Mouse (Mus musculus) T-helper 17 cell (primary cell): Measurements from ENCODE around the gene Cdc14a.

Experiments used
- in situ Hi-C, 2 experiments: fragments of 300-600 bp; cut with MboI, MseI; formaldehyde crosslinking; loops; 1 replicate in 1 of 2; 2 replicates in 1 of 2; pipeline ENCODE4 v1.15.1; 2025; ENCODE audit warnings: high pct_unique_total_duplicates in 2 of 2

The Cdc14a gene

DNA sequence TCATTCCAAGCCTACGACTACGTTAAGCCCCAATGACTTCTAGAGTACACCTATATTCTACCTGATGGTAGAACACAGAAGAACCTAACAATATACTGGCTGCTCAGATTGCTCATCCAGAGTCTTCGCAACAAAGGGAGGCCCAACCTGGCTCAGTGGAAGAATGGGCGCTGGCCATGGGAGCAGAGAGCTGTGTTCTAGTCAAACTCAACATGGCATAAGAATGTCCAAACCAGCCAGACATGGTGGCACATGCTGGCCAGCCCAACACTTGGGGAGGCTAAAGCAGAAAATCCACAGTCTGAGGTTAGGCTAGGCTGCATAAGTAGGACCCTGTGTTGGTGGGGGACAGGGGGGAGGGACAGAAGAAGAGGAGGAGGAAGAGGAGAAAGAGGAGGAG, 139.1 kb downstream of the Cdc14a start:
- in situ Hi-C loops = no loop called here

DNA sequence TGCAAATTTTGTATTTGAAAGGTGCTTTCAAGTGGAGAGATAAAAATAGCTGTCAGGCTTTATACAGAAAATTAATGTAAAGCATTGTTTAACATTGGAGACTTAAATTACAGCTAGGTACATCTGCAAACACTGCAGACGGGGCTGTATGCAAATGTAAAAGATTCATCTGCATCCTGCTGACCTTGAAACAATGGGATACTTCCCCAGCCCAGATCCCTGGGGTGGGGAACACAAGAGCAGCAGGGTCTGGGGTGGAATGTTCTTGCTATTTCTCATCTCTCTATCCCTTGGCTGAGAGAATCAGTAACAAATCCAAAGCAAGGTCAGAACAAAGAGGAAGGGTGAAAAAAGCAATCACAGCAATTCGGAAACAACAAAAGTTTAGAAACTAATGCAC, 139.8 kb downstream of the Cdc14a start:
- in situ Hi-C loops = no loop called here

DNA sequence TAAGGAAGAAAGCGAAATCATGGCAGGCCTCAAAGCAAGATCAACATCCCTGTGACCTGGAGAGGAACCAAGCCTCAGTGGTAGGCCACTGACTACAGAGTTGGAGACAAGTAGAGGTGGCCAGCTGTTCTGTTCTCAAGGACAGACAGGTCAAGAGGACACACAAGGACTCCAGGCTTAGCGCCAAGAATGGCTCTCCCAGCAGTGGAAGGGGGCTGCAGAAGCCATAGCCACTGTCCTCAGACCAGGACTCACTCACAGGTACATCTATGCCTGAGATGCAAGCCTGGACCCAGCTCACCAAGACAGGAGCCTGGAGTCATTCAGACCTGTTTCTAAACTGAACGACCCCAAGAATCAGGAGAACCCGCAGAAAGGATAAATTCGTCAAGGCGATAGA, 142.2 kb downstream of the Cdc14a start:
- in situ Hi-C loops = no loop called here

DNA sequence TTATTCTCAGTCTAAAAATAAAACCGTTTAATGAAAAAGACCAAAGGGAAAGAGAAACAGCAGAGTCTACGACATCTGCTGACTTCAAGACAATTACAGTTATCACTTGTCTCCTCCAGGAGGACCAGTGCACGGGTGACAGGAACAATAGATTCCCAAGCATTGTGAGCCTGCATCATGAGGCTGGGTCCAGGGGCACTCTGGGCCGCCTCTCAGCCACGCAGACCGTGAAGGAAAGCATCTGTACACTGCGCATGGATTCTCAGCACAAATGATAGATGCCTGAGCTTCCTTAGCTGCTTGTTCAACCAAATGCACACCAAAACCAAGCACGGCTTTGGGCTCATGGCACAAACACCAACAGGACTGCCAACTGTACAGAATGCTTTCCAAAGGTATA, 146.7 kb downstream of the Cdc14a start:
- in situ Hi-C loops = no loop called here

DNA sequence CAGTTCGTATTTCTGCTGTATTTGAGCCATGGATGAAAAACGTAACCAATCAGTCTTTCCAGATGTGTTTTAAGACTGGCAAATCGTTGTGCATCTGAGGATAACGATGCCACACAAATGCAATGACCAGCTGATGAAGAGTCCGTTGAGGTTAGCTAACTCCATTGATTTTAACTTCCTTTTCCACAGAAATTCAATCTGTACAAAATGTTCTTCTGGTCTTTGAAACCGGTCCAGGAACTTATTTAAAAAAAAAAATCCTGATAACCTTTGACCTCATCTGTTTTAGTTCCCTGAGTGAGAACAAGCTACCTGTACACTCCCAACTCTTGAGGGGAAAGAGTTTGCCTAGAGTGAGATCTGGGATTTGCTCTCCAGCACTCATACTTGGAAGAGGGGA, 152.2 kb downstream of the Cdc14a start:
- in situ Hi-C loops = no loop called here

DNA sequence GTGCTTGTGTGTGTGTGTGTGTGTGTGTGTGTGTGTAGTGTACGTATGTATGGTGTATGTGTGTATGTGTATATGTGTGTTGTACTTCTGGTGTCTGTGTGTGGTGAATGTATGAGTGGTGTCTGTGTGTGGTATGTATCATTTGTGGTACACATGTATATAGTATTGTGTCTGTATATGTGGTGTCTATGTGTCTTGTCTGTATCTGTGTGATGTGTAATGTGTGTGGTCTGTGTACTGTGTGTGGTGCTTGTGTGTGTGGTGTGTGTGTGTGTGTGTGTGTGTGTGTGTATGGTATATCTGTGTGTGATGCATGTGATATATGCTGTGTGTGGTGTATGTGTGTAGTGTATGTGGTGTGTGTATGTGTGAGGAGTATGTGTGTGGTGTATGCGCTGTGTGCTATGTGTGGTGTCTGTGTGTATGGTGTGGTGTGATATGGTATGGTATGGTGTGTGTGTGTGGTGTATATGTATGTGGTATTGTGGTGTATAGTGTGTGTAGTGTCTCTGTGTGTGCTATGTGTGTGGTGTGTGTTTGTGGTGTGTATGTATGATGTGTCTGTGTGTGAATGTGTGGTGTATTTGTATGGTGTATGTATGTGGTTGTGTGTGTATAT, 156.7 kb downstream of the Cdc14a start:
- in situ Hi-C loops = no loop called here

DNA sequence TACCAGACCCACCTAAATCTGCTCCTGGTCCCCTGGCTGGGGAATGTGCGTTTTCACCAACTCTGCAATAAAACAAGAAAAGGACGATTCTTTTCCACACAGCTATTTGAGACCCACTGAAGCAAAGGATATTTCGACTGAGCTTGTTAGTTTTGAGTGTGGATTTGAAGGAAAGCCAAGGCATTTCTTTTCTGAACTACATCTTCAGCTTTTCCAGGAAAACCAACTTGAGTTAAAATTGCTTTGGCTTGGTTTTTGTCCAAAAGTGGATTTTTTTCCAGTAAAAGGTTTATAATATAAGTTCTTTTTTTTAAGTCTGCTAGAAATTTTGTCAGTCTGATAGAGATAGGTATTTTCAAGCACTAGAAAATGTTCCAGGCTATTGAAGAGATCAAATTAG, 157.5 kb downstream of the Cdc14a start:
- in situ Hi-C loops = no loop called here

DNA sequence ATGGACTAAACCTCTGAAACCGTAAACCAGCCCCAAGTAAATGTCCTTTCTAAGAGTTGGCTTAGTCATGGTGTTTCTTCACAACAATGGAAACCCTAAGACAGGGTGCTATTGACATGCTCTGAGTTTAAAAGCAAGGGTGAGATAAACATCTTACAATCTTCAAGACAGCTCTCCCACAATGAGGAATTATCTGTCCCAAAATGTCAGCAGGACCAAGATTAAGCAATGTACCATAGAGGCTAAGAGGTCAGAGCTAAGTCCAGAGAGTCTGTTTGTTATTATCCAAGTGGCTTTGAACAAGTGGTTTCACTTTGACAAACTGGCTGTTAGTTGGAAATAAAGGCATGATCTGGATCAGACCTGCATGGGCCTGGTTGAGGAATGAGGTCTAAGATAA, 159.9 kb downstream of the Cdc14a start:
- in situ Hi-C loops = no loop called here

DNA sequence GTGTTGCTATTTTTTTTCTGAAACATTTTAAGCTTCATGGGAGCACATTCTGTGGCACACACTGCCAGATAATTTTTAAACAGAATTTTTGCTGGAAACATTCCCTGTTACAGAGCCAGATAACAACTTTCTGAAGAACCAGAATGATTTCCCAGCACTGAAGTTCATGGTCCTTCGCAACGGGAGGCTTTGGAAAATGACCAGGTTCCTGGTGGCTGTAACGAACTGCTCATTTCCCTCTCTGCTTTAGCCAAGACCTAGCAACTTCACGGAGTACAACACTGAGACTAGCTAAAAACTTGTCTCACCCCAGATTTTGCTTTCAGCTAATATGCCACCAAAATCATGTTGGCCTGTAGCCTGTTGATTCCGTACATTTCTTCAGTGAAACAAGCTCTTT, 160.8 kb downstream of the Cdc14a start:
- in situ Hi-C loops = no loop called here

DNA sequence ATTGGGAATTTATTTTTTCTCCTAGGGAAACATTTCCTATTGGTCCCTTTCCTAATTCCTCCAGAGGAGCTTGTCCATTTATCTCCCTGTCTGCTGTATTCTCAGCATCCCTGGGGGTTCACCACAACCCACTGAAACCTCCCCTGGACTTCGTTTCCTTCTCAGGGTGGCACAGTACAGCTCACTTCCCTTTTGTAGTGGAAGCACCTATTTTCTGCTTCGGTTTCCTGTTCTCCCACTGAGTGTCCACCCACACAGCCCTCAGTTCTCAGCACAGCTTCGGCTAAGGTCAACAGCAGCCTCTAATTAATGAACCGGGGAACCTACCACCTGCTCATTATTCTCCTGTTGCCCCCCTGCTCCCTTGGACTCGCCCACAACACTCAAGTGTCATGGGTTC, 167.7 kb downstream of the Cdc14a start:
- in situ Hi-C loops = loop anchor here in 1 of 2 experiments (10.0 kb wide), 1 partner anchor 201 kb away; no protein-coding TSS in a partner anchor

DNA sequence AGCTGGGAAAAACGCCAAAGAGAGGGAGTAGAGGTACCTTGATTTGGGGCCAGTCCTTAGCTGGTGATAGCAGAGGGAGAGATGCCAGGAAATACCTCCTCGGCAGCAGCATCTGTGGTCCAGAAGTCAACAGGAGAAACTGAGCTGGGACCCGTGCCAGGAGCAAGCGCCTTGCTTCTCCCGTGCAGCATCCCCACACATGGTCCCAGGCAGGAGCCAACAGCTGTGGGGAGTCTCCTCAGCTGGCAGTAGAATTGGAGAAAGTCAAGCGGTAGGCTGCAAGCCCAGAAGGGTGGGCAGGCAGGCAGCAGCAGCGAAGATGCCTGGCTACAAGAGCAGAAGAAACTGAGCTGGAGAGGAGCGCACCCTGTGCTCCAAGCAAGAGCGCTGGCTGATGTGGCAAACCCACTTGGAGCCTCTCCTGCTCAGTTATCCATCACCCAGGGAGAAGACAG, 170.7 kb downstream of the Cdc14a start, which contains the start of gene Gpr88:
Gene Gpr88, minus strand, starts transcription at position 427 of the 455 bp plus-strand sequence.
- in situ Hi-C loops = loop anchor here in 1 of 2 experiments (10.0 kb wide), 1 partner anchor 198 kb away; no protein-coding TSS in a partner anchor

DNA sequence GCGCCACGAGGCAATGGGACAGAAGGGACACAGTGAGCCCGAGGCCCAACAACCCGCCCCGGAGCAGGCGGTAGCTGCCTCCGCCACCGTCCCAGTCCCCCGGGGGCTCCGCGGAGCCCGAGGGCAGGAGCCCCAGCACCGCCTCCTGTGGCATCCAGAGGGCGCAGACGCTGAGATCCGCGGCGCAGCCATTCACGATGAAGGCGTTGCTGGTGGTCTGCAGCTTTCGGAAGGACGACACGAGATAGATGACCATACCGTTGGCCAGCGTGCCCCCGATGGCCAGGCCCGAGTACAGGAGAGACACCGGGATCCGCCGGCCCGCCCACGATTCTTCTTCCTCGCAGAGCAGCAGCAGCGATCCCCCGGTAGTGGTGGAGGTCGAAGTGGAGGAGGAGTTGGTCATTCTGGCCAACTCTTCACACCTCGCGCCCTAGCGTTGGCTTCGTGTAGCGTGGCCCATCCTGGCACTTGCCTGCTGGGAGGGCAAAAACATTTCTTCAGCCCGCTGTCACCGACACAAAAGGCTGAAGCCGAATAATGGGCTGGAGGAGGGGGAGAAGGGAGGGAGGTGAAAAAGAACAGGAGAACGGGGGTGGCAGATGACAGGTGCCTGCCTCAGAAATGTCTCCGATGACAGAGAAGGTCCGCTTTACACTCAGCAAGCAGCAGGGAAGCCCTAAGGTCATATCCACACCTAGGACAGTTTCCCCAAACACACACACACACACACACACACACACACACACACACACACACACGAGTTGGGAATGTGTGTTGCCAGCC, 171.4 kb downstream of the Cdc14a start:
- in situ Hi-C loops = loop anchor here in 1 of 2 experiments (10.0 kb wide), 1 partner anchor 198 kb away; no protein-coding TSS in a partner anchor

DNA sequence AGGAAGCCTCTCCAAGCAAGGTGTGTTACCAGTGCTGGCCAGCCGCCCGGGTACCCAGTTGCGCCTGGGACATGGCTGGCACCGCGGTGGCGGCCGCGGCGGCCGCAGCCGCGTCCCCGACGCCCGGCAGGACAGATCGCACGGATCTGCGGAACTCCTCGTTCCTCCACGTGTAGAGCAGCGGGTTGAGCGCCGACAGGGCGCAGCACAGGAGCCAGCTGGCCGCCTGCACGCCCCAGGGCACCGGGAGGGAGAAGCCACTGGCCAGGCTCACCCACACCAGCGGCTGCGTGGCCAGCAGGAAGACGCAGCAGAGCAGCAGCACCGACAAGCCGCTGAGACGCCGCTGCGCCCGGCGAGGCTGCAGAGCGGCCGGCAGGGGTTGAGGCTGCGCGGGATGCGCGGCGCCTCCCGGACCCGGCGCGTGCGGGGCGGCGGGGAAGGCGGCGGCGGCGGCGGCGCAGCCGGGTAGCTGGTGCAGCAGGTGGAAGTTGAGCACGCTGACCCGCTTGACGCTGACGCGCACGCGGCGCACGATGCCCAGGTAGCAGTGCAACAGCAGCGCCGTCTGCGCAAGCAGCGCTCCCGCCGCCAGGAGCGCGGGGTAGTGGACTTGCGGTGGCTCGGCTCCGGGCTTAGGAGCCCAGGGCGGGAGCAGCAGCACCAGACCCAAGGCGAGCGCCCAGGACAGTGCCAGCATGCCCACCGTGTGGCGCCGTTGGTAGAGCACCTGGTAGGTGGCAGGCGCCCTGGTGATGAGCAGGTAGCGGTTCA, 172.2 kb downstream of the Cdc14a start:
- in situ Hi-C loops = loop anchor here in 1 of 2 experiments (10.0 kb wide), 1 partner anchor 197 kb away; no protein-coding TSS in a partner anchor

DNA sequence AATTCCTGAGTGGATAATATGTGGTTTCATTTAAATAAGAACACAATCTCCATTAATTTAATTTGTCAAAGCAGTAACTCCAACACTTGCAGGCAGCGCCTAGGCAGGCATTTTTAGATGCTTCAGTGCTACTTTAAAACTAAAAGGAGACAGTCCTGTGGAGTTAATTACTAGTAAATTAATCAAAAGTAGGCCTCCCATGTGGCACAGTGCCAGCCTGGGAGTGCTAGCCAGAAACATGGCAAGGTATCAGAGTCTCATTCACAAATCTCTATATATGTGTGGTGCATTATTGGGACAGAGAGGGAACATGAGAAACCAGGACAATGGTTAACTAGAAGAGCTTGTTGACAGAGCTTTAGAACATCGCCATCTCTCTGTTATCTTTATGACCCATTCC, 174.8 kb downstream of the Cdc14a start:
- in situ Hi-C loops = no loop called here

DNA sequence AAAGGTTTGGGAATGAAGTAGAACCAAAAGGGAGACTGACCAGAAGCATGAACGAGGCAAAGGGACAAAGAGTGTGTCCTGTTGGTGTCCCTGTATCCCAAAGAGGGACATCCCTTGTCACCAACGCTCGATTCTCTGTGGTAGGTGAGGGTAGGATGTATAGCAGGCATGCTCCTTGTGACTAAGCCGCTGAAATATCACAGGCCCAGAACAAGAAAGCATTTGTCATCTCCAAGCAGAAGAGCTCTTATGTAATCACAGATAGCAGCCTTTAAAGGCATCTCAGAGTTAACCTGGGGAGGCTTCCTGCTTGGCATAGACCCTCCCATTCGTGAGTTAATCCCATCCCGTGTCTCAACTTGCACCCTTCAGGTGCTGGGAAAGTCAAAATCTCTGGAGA, 179.4 kb downstream of the Cdc14a start:
- in situ Hi-C loops = no loop called here

DNA sequence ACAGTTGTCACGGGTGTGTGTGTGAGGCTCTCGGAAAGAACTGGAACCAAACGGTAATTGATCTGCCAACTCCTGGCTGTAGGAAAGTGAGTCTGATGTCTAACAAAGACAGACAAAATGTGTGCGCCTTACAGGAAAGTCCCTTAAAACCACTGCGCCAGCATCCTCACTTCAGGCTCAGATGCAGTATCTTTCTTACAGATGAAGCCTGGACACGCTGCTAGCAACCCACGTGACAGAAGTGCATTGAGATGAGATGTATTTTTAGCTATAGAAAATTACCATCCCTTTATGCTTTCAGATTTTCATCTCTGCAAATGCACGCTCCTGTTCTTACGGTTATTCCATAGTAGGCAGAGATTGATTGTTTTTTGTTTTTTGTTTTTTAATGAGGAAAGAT, 181.1 kb downstream of the Cdc14a start:
- in situ Hi-C loops = no loop called here

DNA sequence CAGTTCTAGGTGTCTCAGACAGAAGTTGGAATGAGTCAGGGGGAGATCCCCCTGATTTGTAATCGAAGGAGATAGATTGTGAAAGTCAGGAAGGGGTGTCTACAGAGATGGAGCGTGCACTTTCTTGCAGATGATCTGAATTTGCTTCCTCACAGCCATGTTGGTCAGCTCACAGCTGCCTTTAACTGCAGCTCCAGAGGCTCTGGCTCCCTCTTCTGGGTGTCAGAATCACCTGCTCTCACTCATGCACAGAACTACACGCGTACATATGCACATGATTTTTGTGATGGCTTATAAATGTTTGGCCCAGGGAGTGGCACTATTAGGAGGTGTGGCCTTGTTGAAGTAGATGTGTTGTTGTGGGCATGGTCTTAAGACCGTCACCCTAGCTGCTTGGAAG, 186.3 kb downstream of the Cdc14a start:
- in situ Hi-C loops = no loop called here

DNA sequence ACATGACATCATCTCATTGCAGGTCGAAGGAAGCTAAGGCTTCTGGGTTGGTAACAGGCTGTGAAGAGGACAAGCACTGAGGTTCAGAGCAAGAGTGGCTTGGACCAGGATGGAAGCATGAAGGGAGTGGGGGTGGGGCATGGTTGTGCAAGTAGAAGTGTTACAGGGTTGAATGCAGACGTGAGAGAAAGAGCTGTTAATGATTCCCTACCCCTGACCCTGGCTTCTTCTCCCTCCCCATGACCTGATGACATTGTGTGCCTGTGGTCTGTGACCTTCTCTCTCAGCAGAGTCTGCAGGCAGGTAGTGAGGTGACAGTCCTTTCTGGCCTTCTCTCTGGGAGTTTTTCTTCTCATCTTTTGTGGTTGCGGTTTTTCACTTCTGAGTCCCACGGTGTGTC, 187.0 kb downstream of the Cdc14a start:
- in situ Hi-C loops = no loop called here

DNA sequence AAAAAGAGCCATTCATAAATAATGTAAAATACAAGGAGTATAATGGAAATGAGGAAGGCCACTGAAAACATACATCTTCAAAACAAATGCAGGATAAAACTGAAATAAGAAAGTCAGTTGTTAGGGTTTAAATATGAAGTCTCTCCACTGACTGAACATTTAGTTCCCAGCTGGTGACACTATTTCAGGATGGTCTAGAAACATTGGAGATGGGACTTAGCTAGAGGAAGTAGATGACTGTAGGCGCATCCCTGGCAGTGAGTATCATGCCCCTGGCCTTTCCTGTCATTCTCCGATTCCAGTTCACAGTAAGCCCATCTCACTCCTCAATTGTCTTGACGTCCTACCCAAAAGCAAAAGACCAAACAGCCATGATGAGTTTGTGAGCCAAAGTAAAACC, 190.3 kb downstream of the Cdc14a start:
- in situ Hi-C loops = no loop called here

DNA sequence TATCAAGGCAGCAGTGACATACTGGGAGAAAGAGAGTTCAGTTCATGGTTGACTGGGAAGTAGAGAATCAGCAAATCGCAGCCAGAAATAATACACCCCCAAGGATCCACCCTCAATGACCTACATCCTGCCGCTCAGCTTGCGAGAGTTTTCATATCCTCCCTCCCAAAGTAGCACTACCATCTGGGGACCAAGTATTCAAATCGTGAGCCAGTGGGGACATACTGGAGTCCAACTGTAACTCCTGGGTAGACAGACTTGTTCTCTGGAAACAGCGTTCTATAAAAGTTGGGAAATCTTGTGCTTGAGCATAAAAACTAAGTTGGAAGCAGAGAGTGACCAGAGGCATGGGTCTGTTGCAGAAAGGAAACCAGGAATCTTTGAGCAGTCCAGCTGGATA, 191.1 kb downstream of the Cdc14a start:
- in situ Hi-C loops = no loop called here

DNA sequence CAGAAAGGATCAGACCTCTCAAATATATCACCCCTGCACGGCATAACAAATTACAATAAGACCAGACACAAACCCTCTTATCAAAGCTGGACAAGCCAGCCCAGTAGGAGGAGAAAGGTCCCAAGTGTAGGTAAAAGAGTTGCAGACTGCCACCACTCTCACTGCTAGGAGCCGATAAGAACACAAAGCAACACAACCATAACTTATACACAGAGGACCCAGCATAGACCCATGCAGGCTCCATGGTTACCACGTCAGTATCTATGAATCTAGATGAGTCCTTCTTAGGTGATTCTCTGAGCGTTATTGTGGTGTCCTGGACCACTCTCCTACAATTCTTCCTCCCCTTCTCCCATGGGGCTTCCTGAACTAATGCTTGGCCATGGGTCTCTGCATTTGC, 194.5 kb downstream of the Cdc14a start:
- in situ Hi-C loops = no loop called here
